Mouse (Mus musculus): ENCODE data around the gene Cry2. TPM values are rescaled to one million over a fixed set of nuclear protein-coding genes. Genes with fewer than 3 reads are reported as not detected.
"Not testable (repeated sequence)": the region's sequence is repeated elsewhere in the genome, so short reads cannot be mapped to it uniquely, and the experiment has no call there.

Cry2 gene
- total and polyA plus RNA-seq, 2 experiments from 2014 or later, result 36.7 to 43.2 TPM

DNA sequence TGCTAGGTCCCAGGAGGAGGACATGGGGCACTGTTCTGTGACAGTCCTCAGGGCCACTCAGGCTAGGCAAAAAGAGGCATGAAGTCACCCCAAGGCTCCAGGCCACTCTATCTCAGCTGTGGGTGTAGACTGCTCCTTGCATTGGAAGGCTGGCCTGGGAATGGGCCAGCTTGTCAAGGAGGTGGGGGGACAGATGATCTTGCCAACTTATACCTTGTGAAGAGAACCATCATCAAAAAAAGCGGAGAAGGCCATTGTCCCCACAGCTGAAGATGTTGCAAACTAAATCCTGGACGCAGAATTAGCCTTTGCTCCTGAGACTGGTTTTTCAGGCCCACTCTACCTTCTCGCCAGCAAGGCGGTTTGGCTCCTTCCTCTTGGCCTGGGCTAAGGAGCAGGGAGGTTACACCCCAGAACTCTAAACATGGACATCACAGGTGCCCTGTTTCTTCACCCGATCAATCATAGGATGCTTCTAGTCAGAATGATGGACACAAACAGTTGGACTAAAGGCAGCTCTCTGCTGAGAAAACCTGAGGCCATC, 30.0 kb downstream of the Cry2 start:
- no peak for DNase-seq
- Histone ChIP-seq H3K9ac (no peak overlapping the region), H3K4me2 (ENCODE audit: low read depth) (no peak overlapping the region), H3K4me1 (ENCODE audit: insufficient read depth) (peaks cover 8% of the 10 kb centered on the region; the same call in 1 of the 2 replicates), H3K9me3 (ENCODE audit: low read length) (no peaks in the 10 kb centered on the region), H3K36me3 (ENCODE audit: insufficient read depth) (peaks cover 51% of the 10 kb centered on the region), H3K27ac (ENCODE audit: low read depth, low read length) (no peak overlapping the region), H3K4me3 (ENCODE audit: low read depth, low read length) (no peak overlapping the region), H3K27me3 (ENCODE audit: insufficient read depth, low read length) (no peaks in the 10 kb centered on the region)
- no peak for ATAC-seq
- WGBS, result 95% methylated on average over 5 of the region's 5 CpGs
- TF ChIP-seq CTCF (IDR thresholded peaks at IDR 0.05; ENCODE audit: low read depth), result no peak

GRCm38 (mm10) chr2:92402591-92403326, 31.1 kb downstream of the Cry2 start:
- Histone ChIP-seq H3K4me2 (ENCODE audit: low read depth) (no peak overlapping the region), H3K9ac (no peak overlapping the region), H3K36me3 (ENCODE audit: insufficient read depth) (peaks cover 40% of the 10 kb centered on the region), H3K4me1 (ENCODE audit: insufficient read depth) (peaks cover 9% of the 10 kb centered on the region), H3K27ac (ENCODE audit: low read depth, low read length) (peak overlapping the region; percentile 59), H3K27me3 (ENCODE audit: insufficient read depth, low read length) (no peaks in the 10 kb centered on the region), H3K4me3 (ENCODE audit: low read depth, low read length) (no peak overlapping the region), H3K9me3 (ENCODE audit: low read length) (no peaks in the 10 kb centered on the region)
- ATAC-seq (peak; percentile 17; the same call in 1 of the 2 replicates), DNase-seq (no peak)
- no peak for TF ChIP-seq CTCF (IDR thresholded peaks at IDR 0.05; ENCODE audit: low read depth)
- 62% methylated on average over 4 of the region's 4 CpGs for WGBS

DNA sequence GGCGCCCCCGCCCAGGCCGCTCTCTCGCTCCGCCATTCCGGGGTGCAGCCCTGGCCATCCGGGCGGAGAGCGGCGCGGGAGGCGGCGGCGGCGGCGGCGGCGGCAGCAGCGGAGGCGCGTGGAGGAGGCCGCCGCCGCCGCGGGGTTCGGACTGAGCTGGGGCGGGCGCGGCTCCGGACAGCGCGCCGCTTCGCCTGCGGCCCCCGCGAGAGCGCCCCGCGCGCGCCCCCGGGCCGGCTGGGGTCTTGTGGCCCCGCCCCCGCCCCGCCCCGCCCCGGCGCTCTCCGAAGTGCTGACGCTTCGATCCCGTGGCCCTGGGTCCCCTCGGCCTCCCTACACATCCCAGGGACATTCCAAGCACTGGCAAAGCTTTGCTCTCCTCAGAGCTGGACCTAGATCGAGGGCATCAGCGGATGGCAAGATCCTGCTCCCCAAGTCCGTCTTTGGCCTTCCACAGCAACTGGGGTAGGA, 32.7 kb downstream of the Cry2 start, which contains the start of gene Mapk8ip1:
Gene Mapk8ip1, minus strand, starts transcription at position 173 of the 471 bp plus-strand sequence.
- peak within 1 kb of the TSS; percentile 80 for H3K4me2 ChIP-seq (ENCODE audit: low read depth)
- no peak for TF ChIP-seq CTCF (IDR thresholded peaks at IDR 0.05; ENCODE audit: low read depth)
- DNase-seq (peak; percentile 48), ATAC-seq (peak; percentile 73)
- peak within 1 kb of the TSS; percentile 93 for H3K9ac ChIP-seq
- peaks cover 9% of the 10 kb centered on the region for H3K4me1 ChIP-seq (ENCODE audit: insufficient read depth)
- peak within 1 kb of the TSS; percentile 77 for H3K27ac ChIP-seq (ENCODE audit: low read depth, low read length)
- under 1% methylated on average over 37 of the region's 59 CpGs for WGBS
- H3K27me3 ChIP-seq (ENCODE audit: insufficient read depth, low read length), result no peaks in the 10 kb centered on the region
- peak within 1 kb of the TSS; percentile 76 for H3K4me3 ChIP-seq (ENCODE audit: low read depth, low read length)
- H3K36me3 ChIP-seq (ENCODE audit: insufficient read depth), result peaks cover 28% of the 10 kb centered on the region
- no peaks in the 10 kb centered on the region for H3K9me3 ChIP-seq (ENCODE audit: low read length)

DNA sequence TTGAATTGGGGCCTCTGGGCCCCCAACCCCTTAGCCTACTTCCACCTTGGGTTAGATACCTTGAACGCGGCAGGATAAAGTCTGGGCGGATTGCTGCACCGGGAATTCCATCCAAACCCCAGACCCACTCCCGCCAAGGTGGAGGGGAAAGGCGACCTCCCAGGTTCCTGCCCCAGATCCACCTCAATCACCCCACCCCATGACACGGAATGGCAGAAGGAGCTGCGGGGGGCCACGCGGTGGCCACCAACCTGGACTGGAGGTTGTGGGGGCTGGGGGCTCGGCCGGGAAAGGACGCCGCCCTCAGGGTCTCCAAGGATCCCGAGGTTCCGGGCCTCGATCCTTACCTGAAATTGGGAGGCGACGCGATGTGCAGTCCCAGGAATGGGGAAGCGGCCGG, 33.2 kb downstream of the Cry2 start:
- WGBS, result under 1% methylated on average over 22 of the region's 22 CpGs
- Histone ChIP-seq H3K36me3 (ENCODE audit: insufficient read depth) (peaks cover 24% of the 10 kb centered on the region), H3K9ac (peak overlapping the region; percentile 93), H3K4me1 (ENCODE audit: insufficient read depth) (peaks cover 9% of the 10 kb centered on the region), H3K9me3 (ENCODE audit: low read length) (no peaks in the 10 kb centered on the region), H3K4me3 (ENCODE audit: low read depth, low read length) (peak overlapping the region; percentile 76), H3K27ac (ENCODE audit: low read depth, low read length) (peak overlapping the region; percentile 77), H3K4me2 (ENCODE audit: low read depth) (peak overlapping the region; percentile 80), H3K27me3 (ENCODE audit: insufficient read depth, low read length) (no peaks in the 10 kb centered on the region)
- DNase-seq (peak; percentile 56), ATAC-seq (peak; percentile 14)
- TF ChIP-seq CTCF (IDR thresholded peaks at IDR 0.05; ENCODE audit: low read depth), result no peak

DNA sequence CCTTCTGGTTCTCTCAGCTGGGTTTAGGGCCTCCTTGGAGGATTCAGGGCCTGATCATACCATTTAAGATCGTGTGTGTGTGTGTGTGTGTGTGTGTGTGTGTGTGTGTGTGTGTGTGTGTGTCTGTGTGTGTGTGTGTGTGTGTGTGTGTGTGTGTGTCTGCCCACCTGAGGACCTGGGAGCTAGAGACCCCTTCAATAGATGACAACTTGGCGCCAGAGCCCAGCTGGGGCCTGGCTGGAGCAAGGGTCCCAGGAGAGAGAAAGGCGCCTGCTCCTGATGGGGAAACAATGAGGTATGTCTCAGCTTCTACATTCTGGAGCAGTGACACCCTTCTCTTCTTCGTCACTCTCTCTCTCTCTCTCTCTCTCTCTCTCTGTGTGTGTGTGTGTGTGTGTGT, 34.0 kb downstream of the Cry2 start:
- H3K4me2 ChIP-seq (ENCODE audit: low read depth), result peak overlapping the region; percentile 80
- H3K4me3 ChIP-seq (ENCODE audit: low read depth, low read length), result peak overlapping the region; percentile 76
- 39% methylated on average over 4 of the region's 4 CpGs for WGBS
- H3K9ac ChIP-seq; H3K4me1 ChIP-seq (ENCODE audit: insufficient read depth); DNase-seq; H3K9me3 ChIP-seq (ENCODE audit: low read length); H3K27ac ChIP-seq (ENCODE audit: low read depth, low read length); ATAC-seq; H3K27me3 ChIP-seq (ENCODE audit: insufficient read depth, low read length): not testable (repeated sequence)
- H3K36me3 ChIP-seq (ENCODE audit: insufficient read depth), result peaks cover 16% of the 10 kb centered on the region

DNA sequence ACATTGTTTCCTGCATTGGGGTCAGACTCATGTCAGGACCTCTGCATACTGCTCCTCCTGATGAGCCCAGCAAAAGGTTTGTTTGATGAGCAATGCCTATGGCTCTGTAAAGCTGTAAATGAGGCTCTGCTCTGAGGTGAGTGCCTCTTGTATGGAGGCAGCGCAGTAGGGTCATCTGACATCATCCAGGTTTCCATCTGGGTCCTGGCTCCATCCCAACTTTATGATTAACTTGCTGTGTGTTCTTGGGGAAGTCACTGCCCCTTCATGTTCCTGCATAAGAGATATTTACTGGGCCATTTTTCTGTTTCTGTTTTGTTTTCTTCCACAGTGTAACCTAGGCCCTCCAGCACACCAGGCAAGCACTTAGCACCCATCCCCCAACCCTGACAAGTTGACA, 36.4 kb downstream of the Cry2 start:
- Histone ChIP-seq H3K4me2 (ENCODE audit: low read depth) (peak overlapping the region; percentile 31; the same call in 1 of the 2 replicates), H3K27me3 (ENCODE audit: insufficient read depth, low read length) (no peaks in the 10 kb centered on the region), H3K27ac (ENCODE audit: low read depth, low read length) (no peak overlapping the region), H3K9ac (no peak overlapping the region), H3K4me3 (ENCODE audit: low read depth, low read length) (no peak overlapping the region), H3K36me3 (ENCODE audit: insufficient read depth) (no peaks in the 10 kb centered on the region), H3K9me3 (ENCODE audit: low read length) (no peaks in the 10 kb centered on the region), H3K4me1 (ENCODE audit: insufficient read depth) (peaks cover 15% of the 10 kb centered on the region)
- DNase-seq (no peak), ATAC-seq (no peak)
- WGBS, result 83% methylated on average over 1 of the region's 1 CpGs
- no peak for TF ChIP-seq CTCF (IDR thresholded peaks at IDR 0.05; ENCODE audit: low read depth)

DNA sequence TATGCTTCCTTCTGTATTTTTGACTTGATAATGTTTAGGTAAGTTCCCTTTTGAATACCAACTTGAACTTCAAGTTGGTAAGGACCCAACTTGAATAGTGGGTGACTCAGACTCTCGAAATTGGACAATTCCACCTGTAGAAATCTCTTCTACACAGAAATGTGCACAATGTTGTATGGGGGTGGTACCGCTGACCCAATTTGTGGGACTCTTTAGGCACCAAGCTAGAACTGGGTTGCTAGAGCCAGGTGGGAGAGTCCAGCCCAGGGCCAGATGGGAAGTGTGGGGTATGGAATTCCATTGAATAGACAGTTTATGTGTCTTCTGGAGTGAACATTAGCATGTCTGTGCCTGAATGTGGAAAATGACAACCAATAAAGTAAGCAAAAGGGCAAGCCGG, 38.3 kb downstream of the Cry2 start:
- no peaks in the 10 kb centered on the region for H3K9me3 ChIP-seq (ENCODE audit: low read length)
- no peak overlapping the region for H3K4me2 ChIP-seq (ENCODE audit: low read depth)
- no peak overlapping the region for H3K9ac ChIP-seq
- H3K27ac ChIP-seq (ENCODE audit: low read depth, low read length), result no peak overlapping the region
- peaks cover 29% of the 10 kb centered on the region for H3K4me1 ChIP-seq (ENCODE audit: insufficient read depth)
- WGBS, result 91% methylated on average over 3 of the region's 3 CpGs
- no peaks in the 10 kb centered on the region for H3K27me3 ChIP-seq (ENCODE audit: insufficient read depth, low read length)
- no peak overlapping the region for H3K4me3 ChIP-seq (ENCODE audit: low read depth, low read length)
- TF ChIP-seq CTCF (IDR thresholded peaks at IDR 0.05; ENCODE audit: low read depth), result no peak
- ATAC-seq (no peak), DNase-seq (no peak)
- H3K36me3 ChIP-seq (ENCODE audit: insufficient read depth), result no peaks in the 10 kb centered on the region

All from forebrain, postnatal 0 days (tissue).